In the genomic region with DNA sequence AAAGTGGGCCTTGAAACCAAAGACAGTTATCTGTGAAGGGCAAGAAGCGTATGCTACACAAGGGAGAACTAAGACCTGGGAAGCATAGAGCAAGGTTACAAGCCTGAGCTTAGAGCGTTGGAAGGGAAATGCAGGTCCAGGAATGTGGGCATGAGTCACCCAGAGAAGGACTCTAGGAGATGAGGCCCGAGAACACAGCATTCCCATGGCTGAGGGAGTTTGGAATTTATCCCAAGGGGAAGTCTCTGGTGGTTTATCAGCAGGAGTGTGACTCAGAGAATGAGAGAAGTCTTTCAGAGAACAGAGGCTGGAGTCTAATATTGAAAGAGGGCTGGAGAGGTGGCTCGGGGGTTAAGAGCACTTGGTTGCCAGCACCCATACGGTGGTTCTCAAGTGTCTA, we compare ENCODE assay signal across 10 mouse cellular contexts. TPM values are rescaled to one million over a fixed set of nuclear protein-coding genes. Genes with fewer than 3 reads are reported as not detected.
DNase-seq lines count a peak whose midpoint lies in the region; ATAC-seq lines count a peak whose summit lies in the region.
"Had no signal": no experiment of that assay in that cellular context is flagged by ENCODE, and none has a peak within 500 bp of the region (broad histone marks: within the 10 kb centered on the region; RNA-seq: fewer than 3 reads in every experiment).

No protein-coding gene starts in this region.

- ATAC-seq in lung, embryonic 16.5 days (ENCODE audit: low read depth), result peak; percentile 43; the same call in 1 of the 2 replicates

- no peaks in the 10 kb centered on the region for H3K36me3 ChIP-seq in heart, embryonic 10.5 days
- no peaks in the 10 kb centered on the region for H3K36me3 ChIP-seq in lung, embryonic 16.5 days (ENCODE audit: control insufficient read depth, insufficient read depth, low read length)
- H3K36me3 ChIP-seq: liver, embryonic 15.5 days had no signal

- no peaks in the 10 kb centered on the region for H3K27me3 ChIP-seq in heart, embryonic 10.5 days (ENCODE audit: insufficient read depth, poor library complexity, severe bottlenecking)
- H3K27me3 ChIP-seq in lung, embryonic 16.5 days (ENCODE audit: control insufficient read depth, insufficient read depth, low read depth, low read length), result no peaks in the 10 kb centered on the region
- H3K27me3 ChIP-seq: liver, embryonic 15.5 days had no signal

- WGBS in heart, embryonic 10.5 days, result 39% methylated on average over 5 of the region's 5 CpGs
- WGBS in lung, embryonic 16.5 days, result 48% methylated on average over 5 of the region's 5 CpGs

- DNase-seq in 3T3-L1 (ENCODE audit: low read depth, low spot score), result peak; percentile 100
- peak; percentile 68 for DNase-seq in adipocyte (ENCODE audit: low spot score)
- peak; percentile 83 for DNase-seq in heart, embryonic 10.5 days (ENCODE audit: low spot score)
- no peak for DNase-seq in cerebellum, adult 9-11 months
- no peak for DNase-seq in left cerebral cortex, adult 8-10 months (ENCODE audit: low spot score in 2 of 2)
- no peak for DNase-seq in cerebellum, adult 18-20 months
- DNase-seq: embryo, embryonic 11 days; right cerebral cortex, postnatal 25 days had no signal

- H3K4me1 ChIP-seq in heart, embryonic 10.5 days, result peaks cover 23% of the 10 kb centered on the region
- peaks cover 8% of the 10 kb centered on the region for H3K4me1 ChIP-seq in lung, embryonic 16.5 days (replicated peaks; ENCODE audit: control insufficient read depth, insufficient read depth, low read length)
- H3K4me1 ChIP-seq: liver, embryonic 15.5 days had no signal

- no peaks in the 10 kb centered on the region for H3K9me3 ChIP-seq in heart, embryonic 10.5 days
- H3K9me3 ChIP-seq in lung, embryonic 16.5 days (ENCODE audit: control insufficient read depth, low read length), result no peaks in the 10 kb centered on the region
- H3K9me3 ChIP-seq: liver, embryonic 15.5 days had no signal

- no peak overlapping the region for H3K4me3 ChIP-seq in heart, embryonic 10.5 days
- no peak overlapping the region for H3K4me3 ChIP-seq in lung, embryonic 16.5 days (ENCODE audit: low read length)
- H3K4me3 ChIP-seq: liver, embryonic 15.5 days had no signal

- H3K4me2 ChIP-seq in lung, embryonic 16.5 days (ENCODE audit: low read depth, low read length), result no peak overlapping the region
- H3K4me2 ChIP-seq: liver, embryonic 15.5 days had no signal

- H3K27ac ChIP-seq in heart, embryonic 10.5 days, result 0 out of 2 replicates have a peak overlapping the region, but pooled peaks have one; percentile 16
- no peak overlapping the region for H3K27ac ChIP-seq in lung, embryonic 16.5 days (ENCODE audit: low read length)
- H3K27ac ChIP-seq: liver, embryonic 15.5 days had no signal

- H3K9ac ChIP-seq in lung, embryonic 16.5 days (ENCODE audit: low read length), result no peak overlapping the region
- H3K9ac ChIP-seq: liver, embryonic 15.5 days had no signal

RNA-seq across cellular contexts. Expression of a gene that starts 6.3 kb away (rescaled TPM):
- 0.16 and 0.57 TPM in 2 replicates for polyA plus RNA-seq in heart, embryonic 10.5 days (2016; fragmentation: Nextera tagmentation; extraction: Ambion mirVana)
- polyA plus RNA-seq in lung, embryonic 16.5 days (2015; fragmentation: Nextera tagmentation; extraction: Ambion mirVana), result 0.16 TPM in 1 of 2 replicates, not detected in the other
- total RNA-seq in left cerebral cortex, adult 8-10 months (2022), result under 1 TPM in 3 of 4 experiments, not detected in 1; 0.16 to 0.30 (median 0.26) TPM

Comparison
In these comparisons a context has a peak if more than half of its experiments do, and no peak if none do; other contexts are left out.
1. DNase-seq: peak in 3T3-L1 (single experiment), adipocyte (single experiment) and heart, embryonic 10.5 days (single experiment); none in cerebellum, adult 9-11 months (single experiment), left cerebral cortex, adult 8-10 months (0 of 2) and cerebellum, adult 18-20 months (0 of 2).